Comparison of ENCODE assay signal across 11 mouse cellular contexts in the genomic region with DNA sequence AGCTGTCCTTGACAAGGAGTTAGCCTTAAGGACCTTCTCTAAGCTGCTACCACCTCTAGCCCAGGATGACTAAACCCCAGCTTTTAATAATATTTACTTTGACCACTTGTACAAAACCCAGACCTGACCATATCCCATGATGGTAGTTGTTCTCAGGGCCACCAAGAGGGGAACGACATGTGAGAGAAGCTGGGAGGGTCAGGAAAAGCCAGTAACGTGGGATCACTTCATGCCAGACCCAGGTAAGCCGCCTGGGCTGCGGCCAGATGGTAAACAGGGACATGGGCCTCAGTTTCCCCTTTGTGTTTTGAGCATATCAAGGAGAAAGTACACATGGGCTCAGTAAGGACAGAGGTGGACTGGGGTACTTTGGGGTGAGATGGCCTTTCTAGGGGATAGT.
"Had no signal": no experiment of that assay in that cellular context is flagged by ENCODE, and none has a peak within 500 bp of the region (broad histone marks: within the 10 kb centered on the region; RNA-seq: fewer than 3 reads in every experiment).

No protein-coding gene starts in this region.

- ATAC-seq: midbrain, embryonic 16.5 days had no signal

- H3K4me1 ChIP-seq: limb, embryonic 13.5 days had no signal

- H3K27ac ChIP-seq: limb, embryonic 13.5 days; liver, embryonic 15.5 days; midbrain, embryonic 12.5 days; neural tube, embryonic 13.5 days had no signal

- H3K4me3 ChIP-seq: kidney, embryonic 15.5 days; limb, embryonic 13.5 days; liver, embryonic 15.5 days; midbrain, embryonic 12.5 days; neural tube, embryonic 13.5 days had no signal

- H3K4me2 ChIP-seq: kidney, embryonic 15.5 days; limb, embryonic 13.5 days; liver, embryonic 11.5 days; liver, embryonic 15.5 days; midbrain, embryonic 12.5 days; neural tube, embryonic 13.5 days had no signal

- H3K36me3 ChIP-seq: kidney, embryonic 15.5 days; limb, embryonic 13.5 days; liver, embryonic 15.5 days; midbrain, embryonic 12.5 days; neural tube, embryonic 13.5 days had no signal

- H3K9ac ChIP-seq: kidney, embryonic 15.5 days; limb, embryonic 13.5 days; liver, embryonic 15.5 days; midbrain, embryonic 12.5 days; neural tube, embryonic 13.5 days had no signal

- H3K27me3 ChIP-seq: kidney, embryonic 15.5 days; limb, embryonic 13.5 days; liver, embryonic 15.5 days; midbrain, embryonic 12.5 days; neural tube, embryonic 13.5 days had no signal

- DNase-seq: left cerebral cortex, postnatal 4 days; lung, adult 2 months; right cerebral cortex, postnatal 14 days; thymus, postnatal 36 days had no signal

- H3K9me3 ChIP-seq: kidney, embryonic 15.5 days; limb, embryonic 13.5 days; liver, embryonic 15.5 days; midbrain, embryonic 12.5 days; neural tube, embryonic 13.5 days had no signal
